Mouse (Mus musculus): ENCODE results near the gene Polrmt. TPM values are rescaled to one million over a fixed set of nuclear protein-coding genes. Genes with fewer than 3 reads are reported as not detected.
A peak's percentile ranks its signal among the peaks of the same experiment; 100 is the strongest.

Gene Polrmt
- 41.6 and 46.6 TPM in 2 replicates for polyA plus RNA-seq (2015; fragmentation: Nextera tagmentation; extraction: Ambion mirVana)

DNA sequence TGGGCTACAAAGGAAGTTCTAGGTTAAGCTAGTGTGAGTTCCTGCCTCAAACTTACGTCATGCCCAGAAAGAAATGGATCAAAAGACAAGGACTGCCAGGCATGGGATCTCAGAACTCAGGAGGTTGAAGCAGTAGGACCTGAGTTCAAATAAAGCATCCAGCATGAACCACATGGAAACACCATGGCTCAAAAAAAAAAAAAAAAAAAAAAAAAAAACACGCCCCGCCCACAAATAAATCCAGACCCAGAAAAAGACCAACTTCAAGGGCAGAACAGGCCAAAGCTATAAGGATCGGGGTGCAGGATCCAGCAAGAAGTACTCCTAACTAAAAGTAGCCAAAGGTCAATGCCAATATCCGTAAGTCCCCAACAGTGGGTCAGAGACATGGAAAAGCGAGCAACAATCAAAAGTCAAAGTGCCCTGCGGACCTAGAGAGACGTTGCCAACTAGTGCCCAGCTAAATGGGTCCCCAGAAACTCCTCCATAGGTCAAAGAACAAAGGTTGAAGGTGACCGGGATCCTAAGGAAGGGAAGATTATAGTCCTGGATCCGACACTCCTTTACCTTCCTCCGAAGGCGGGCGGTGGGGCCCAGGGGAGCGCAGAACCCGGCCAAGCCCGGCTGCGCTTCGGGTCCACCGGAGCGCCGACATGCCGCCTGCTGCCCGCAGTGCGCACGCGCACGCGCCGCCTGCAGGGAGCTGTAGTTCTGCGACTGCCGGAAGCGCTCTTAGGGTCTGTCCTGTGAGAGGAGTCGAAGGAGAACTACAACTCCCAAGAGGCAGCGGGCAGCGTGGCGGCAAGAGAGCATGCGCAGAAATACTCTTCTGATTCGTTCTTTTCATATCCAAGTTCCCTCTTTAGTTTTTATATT, at the start of gene Polrmt:
Gene Polrmt (minus strand): TSS at position 684 of the 876 bp plus-strand sequence.
- H3K27ac ChIP-seq (replicated peaks), result peak within 1 kb of the TSS; percentile 51; the same call in 1 of the 2 replicates
- H3K36me3 ChIP-seq, result peaks cover 33% of the 10 kb centered on the region
- peak; percentile 95 for ATAC-seq (ENCODE audit: insufficient number of reproducible peaks, low FRiP score, low TSS enrichment, low read depth)
- 2% methylated on average over 38 of the region's 38 CpGs for WGBS
- peak within 1 kb of the TSS; percentile 62 for H3K4me2 ChIP-seq (replicated peaks)
- peak within 1 kb of the TSS; percentile 51; the same call in 1 of the 2 replicates for H3K9ac ChIP-seq
- no peaks in the 10 kb centered on the region for H3K9me3 ChIP-seq (replicated peaks)
- H3K27me3 ChIP-seq, result no peaks in the 10 kb centered on the region
- H3K4me3 ChIP-seq (replicated peaks), result peak within 1 kb of the TSS; percentile 76
- peaks cover 12% of the 10 kb centered on the region for H3K4me1 ChIP-seq

- no peaks in the 10 kb centered on the region for H3K9me3 ChIP-seq (replicated peaks)
- no peaks in the 10 kb centered on the region for H3K27me3 ChIP-seq
- no peak overlapping the region for H3K4me2 ChIP-seq (replicated peaks)
- no peaks in the 10 kb centered on the region for H3K36me3 ChIP-seq
- H3K4me1 ChIP-seq, result peaks cover 25% of the 10 kb centered on the region
- no peak overlapping the region for H3K9ac ChIP-seq
- WGBS, result 95% methylated on average over 3 of the region's 3 CpGs
- H3K4me3 ChIP-seq (replicated peaks), result no peak overlapping the region
- no peak for ATAC-seq (ENCODE audit: insufficient number of reproducible peaks, low FRiP score, low TSS enrichment, low read depth)
- no peak overlapping the region for H3K27ac ChIP-seq (replicated peaks)
Measured at GRCm38 (mm10) chr10:79795905-79796304, 49.5 kb upstream of the Polrmt start.

GRCm38 (mm10) chr10:79794491-79794931, 48.1 kb upstream of the Polrmt start:
- H3K9me3 ChIP-seq (replicated peaks), result no peaks in the 10 kb centered on the region
- H3K4me1 ChIP-seq, result peaks cover 24% of the 10 kb centered on the region
- WGBS, result 8% methylated on average over 10 of the region's 10 CpGs
- peak overlapping the region; percentile 79 for H3K27ac ChIP-seq (replicated peaks)
- ATAC-seq (ENCODE audit: insufficient number of reproducible peaks, low FRiP score, low TSS enrichment, low read depth), result peak; percentile 14; the same call in 1 of the 2 replicates
- peak overlapping the region; percentile 75 for H3K4me3 ChIP-seq (replicated peaks)
- H3K4me2 ChIP-seq (replicated peaks), result peak overlapping the region; percentile 90
- H3K27me3 ChIP-seq, result no peaks in the 10 kb centered on the region
- no peaks in the 10 kb centered on the region for H3K36me3 ChIP-seq
- H3K9ac ChIP-seq, result peak overlapping the region; percentile 90

- H3K4me2 ChIP-seq (replicated peaks), result peak overlapping the region; percentile 90
- peak overlapping the region; percentile 90 for H3K9ac ChIP-seq
- under 1% methylated on average over 38 of the region's 38 CpGs for WGBS
- ATAC-seq (ENCODE audit: insufficient number of reproducible peaks, low FRiP score, low TSS enrichment, low read depth), result peak; percentile 8; the same call in 1 of the 2 replicates
- peak overlapping the region; percentile 79 for H3K27ac ChIP-seq (replicated peaks)
- peaks cover 24% of the 10 kb centered on the region for H3K4me1 ChIP-seq
- H3K4me3 ChIP-seq (replicated peaks), result peak overlapping the region; percentile 75
- H3K9me3 ChIP-seq (replicated peaks), result no peaks in the 10 kb centered on the region
- H3K36me3 ChIP-seq, result no peaks in the 10 kb centered on the region
- no peaks in the 10 kb centered on the region for H3K27me3 ChIP-seq
Measured at GRCm38 (mm10) chr10:79793738-79794490, 47.5 kb upstream of the Polrmt start.

DNA sequence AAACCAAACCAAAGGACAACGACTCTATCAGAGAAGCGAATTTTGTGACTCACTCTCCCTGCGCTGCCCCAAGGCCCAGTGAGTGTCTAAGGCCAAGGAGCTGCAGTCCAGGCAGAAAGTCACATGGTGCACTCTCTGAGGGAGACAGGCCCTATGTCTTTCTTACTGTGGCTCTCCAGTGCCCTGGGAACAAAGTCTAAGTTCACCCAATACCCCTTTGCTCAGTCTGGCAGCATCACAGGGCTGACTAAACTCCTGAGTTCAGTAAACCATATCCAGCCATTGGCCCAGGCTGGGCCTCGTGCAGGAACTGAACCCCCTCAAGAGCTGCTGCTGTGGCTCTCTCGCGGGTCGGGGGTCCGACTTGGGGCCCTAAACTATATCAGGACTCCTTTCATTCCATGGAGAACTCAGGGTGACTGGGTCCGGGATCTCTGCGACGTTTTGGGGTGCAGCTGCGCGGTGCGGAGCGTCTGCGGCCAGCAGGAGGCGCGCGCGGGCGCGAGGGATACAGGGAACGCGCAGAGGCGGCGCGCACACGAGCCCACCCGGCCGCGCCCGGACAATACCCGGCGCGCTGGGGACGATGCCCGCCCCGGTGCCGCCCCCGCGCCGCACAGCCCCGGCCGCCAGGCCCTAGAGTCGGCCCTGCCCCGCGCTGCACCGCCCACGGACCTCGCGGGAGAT, 46.8 kb upstream of the Polrmt start, which contains the start of gene Palm:
Gene Palm (plus strand): TSS at position 522 of the 687 bp plus-strand sequence.
- H3K36me3 ChIP-seq, result no peaks in the 10 kb centered on the region
- H3K9me3 ChIP-seq (replicated peaks), result no peaks in the 10 kb centered on the region
- H3K4me2 ChIP-seq (replicated peaks), result peak within 1 kb of the TSS; percentile 90
- H3K4me1 ChIP-seq, result peaks cover 24% of the 10 kb centered on the region
- 6% methylated on average over 51 of the region's 51 CpGs for WGBS
- ATAC-seq (ENCODE audit: insufficient number of reproducible peaks, low FRiP score, low TSS enrichment, low read depth), result peak; percentile 74
- no peaks in the 10 kb centered on the region for H3K27me3 ChIP-seq
- H3K4me3 ChIP-seq (replicated peaks), result peak within 1 kb of the TSS; percentile 75
- peak within 1 kb of the TSS; percentile 90 for H3K9ac ChIP-seq
- peak within 1 kb of the TSS; percentile 79 for H3K27ac ChIP-seq (replicated peaks)

DNA sequence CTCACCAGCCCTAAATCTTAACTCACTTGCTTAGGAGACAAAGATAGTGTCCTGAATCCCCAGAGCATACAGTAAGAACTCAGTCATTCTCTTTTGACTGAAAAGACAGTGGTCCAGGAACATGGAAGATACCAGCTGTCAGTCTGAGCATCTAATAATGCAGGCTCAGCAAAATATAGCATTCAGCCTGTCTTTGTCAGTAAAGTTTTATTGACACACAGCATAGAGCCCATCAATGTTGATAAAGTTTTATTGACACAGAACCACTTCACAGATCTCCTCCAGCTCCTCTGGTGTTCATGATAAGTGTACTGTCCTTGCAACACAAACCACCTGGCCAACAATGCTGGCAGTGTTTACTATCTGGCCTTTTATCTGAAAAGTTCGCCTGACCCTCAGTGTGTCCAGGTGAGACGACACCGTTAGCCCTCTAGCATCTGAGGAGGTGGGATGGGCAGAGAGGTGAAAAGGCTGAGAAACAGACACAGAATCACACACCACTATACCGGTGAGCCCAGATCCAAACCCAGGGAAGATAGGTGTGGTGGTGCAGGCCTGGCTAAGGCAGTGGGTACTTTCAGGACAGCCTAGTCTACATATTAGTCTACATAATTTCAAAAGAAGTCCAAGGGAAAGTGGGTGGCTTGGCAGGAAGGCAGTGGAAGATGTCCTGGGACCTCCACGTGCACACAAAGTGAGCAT, 46.1 kb upstream of the Polrmt start:
- 82% methylated on average over 5 of the region's 5 CpGs for WGBS
- no peak overlapping the region for H3K9ac ChIP-seq

DNA sequence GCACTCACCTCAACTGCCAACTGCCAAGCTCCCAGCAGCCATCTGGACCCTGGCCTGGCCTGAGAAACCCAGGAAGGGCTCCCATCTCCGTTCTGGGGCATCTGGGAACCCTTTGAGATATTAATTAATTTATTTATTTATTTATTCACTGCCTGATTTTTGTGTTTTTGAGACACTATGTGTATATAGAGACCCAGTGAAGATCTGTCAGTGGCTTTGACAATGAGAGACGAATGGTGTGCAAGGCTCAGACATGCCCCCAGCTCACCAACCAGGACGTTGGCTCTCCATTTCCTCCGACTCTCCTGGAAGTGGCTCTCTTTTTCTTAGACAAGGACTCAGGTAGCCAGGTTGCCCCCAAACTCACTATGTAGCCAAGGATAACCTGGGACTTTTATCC, 44.5 kb upstream of the Polrmt start, which contains the start of gene Prss57:
Gene Prss57 (minus strand): TSS at position 101 of the 400 bp plus-strand sequence.
- Histone ChIP-seq H3K36me3 (no peaks in the 10 kb centered on the region), H3K27me3 (no peaks in the 10 kb centered on the region), H3K27ac (replicated peaks) (no peak within 1 kb of the TSS), H3K9me3 (replicated peaks) (no peaks in the 10 kb centered on the region), H3K4me1 (peaks cover 14% of the 10 kb centered on the region), H3K9ac (no peak within 1 kb of the TSS), H3K4me3 (replicated peaks) (no peak within 1 kb of the TSS), H3K4me2 (replicated peaks) (no peak within 1 kb of the TSS)
- 84% methylated on average over 4 of the region's 4 CpGs for WGBS
- ATAC-seq (ENCODE audit: insufficient number of reproducible peaks, low FRiP score, low TSS enrichment, low read depth), result no peak

More for the DNA sequence above, 46.1 kb upstream of the Polrmt start:
- H3K4me3 ChIP-seq (replicated peaks), result no peak overlapping the region
- H3K36me3 ChIP-seq, result no peaks in the 10 kb centered on the region
- H3K9me3 ChIP-seq (replicated peaks), result no peaks in the 10 kb centered on the region
- 0 out of 2 replicates have a peak overlapping the region, but pooled peaks have one; percentile 13 for H3K27ac ChIP-seq (replicated peaks)
- peaks cover 19% of the 10 kb centered on the region for H3K4me1 ChIP-seq
- no peak for ATAC-seq (ENCODE audit: insufficient number of reproducible peaks, low FRiP score, low TSS enrichment, low read depth)
- H3K4me2 ChIP-seq (replicated peaks), result no peak overlapping the region
- H3K27me3 ChIP-seq, result no peaks in the 10 kb centered on the region

DNA sequence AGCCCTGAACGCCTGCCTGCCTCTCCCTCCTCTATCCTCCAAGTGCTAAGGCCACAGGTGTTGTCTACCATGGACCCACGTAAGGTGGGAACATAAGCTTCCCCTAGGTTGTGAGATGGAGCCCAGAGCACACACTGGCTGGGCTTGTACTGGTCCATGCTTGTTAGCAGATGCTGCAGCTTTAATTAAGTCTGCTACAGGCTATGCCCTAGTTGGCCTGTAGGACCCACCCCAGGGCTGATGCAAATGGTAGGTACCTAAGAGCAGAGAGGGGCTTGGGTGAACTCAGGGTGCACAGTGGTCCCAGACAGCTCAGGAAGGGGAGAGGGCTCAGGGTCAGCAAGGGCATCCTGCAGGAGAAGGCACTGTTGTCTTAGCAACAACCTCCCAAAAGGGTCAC, 43.2 kb upstream of the Polrmt start:
- no peaks in the 10 kb centered on the region for H3K27me3 ChIP-seq
- H3K4me3 ChIP-seq (replicated peaks), result no peak overlapping the region
- H3K27ac ChIP-seq (replicated peaks), result no peak overlapping the region
- H3K4me2 ChIP-seq (replicated peaks), result no peak overlapping the region
- H3K4me1 ChIP-seq, result peaks cover 9% of the 10 kb centered on the region
- no peaks in the 10 kb centered on the region for H3K9me3 ChIP-seq (replicated peaks)
- no peak overlapping the region for H3K9ac ChIP-seq
- no peaks in the 10 kb centered on the region for H3K36me3 ChIP-seq
- 50% methylated on average over 2 of the region's 2 CpGs for WGBS
- ATAC-seq (ENCODE audit: insufficient number of reproducible peaks, low FRiP score, low TSS enrichment, low read depth), result no peak

- WGBS, result 35% methylated on average over 7 of the region's 7 CpGs
Measured at GRCm38 (mm10) chr10:79788386-79789158, 42.2 kb upstream of the Polrmt start.

More at GRCm38 (mm10) chr10:79788386-79789158, 42.2 kb upstream of the Polrmt start:
- no peaks in the 10 kb centered on the region for H3K36me3 ChIP-seq
- no peak overlapping the region for H3K9ac ChIP-seq
- no peaks in the 10 kb centered on the region for H3K27me3 ChIP-seq
- no peaks in the 10 kb centered on the region for H3K9me3 ChIP-seq (replicated peaks)
- no peak overlapping the region for H3K4me2 ChIP-seq (replicated peaks)
- H3K4me1 ChIP-seq, result 0 out of 2 replicates have a peak, but pooled peaks cover 4% of the 10 kb centered on the region
- H3K27ac ChIP-seq (replicated peaks), result no peak overlapping the region
- no peak for ATAC-seq (ENCODE audit: insufficient number of reproducible peaks, low FRiP score, low TSS enrichment, low read depth)
- H3K4me3 ChIP-seq (replicated peaks), result no peak overlapping the region

Data from embryonic facial prominence, embryonic 15.5 days (tissue).